Mouse (Mus musculus) adrenal gland, adult 18-20 months (tissue): Measurements from ENCODE around the gene Cpne6. TPM values are rescaled to one million over a fixed set of nuclear protein-coding genes. Genes with fewer than 3 reads are reported as not detected.

Experiments used
- DNase-seq, 2 experiments: peaks; one replicate each; pipeline ENCODE4 v3.0.0; 2021 to 2022; ENCODE audit warnings: low spot score in 2 of 2
- long read RNA-seq, 2 experiments: library from polyadenylated mRNA; stranded (forward); transcript quantifications; one replicate each; pipeline ENCODE4 v2.0.0; 2021
- total RNA-seq, 2 experiments: library from RNA; stranded (reverse); gene quantifications; 1 replicate in 1 of 2; 2 replicates in 1 of 2; pipeline ENCODE4 v1.2.3; 2021

Cpne6 gene
- total RNA-seq = under 1 TPM in 1 of 2 experiments, not detected in 1; 0.13 TPM
- long read RNA-seq, experiment 1 = 0 reads
- long read RNA-seq, experiment 2 = 0 reads

GRCm38 (mm10) chr14:55510125-55510731 is at the start of gene Cpne6:
Gene Cpne6, plus strand, starts transcription at chr14:55510445.
- DNase-seq = no peak

GRCm38 (mm10) chr14:55461757-55462156 is 48.5 kb upstream of the Cpne6 start:
- DNase-seq = no peak

- DNase-seq = no peak
Observed at GRCm38 (mm10) chr14:55466481-55466880, 43.8 kb upstream of the Cpne6 start.

- no peak for DNase-seq
Observed at GRCm38 (mm10) chr14:55467108-55467507, 43.1 kb upstream of the Cpne6 start.

GRCm38 (mm10) chr14:55468301-55468741 is 41.9 kb upstream of the Cpne6 start:
- DNase-seq = no peak

- DNase-seq = no peak
Observed at GRCm38 (mm10) chr14:55469041-55469440, 41.2 kb upstream of the Cpne6 start.

GRCm38 (mm10) chr14:55469821-55470220 is 40.4 kb upstream of the Cpne6 start:
- DNase-seq = no peak

GRCm38 (mm10) chr14:55470806-55471205 is 39.4 kb upstream of the Cpne6 start:
- DNase-seq = no peak

- DNase-seq = no peak
Observed at GRCm38 (mm10) chr14:55475654-55476053, 34.6 kb upstream of the Cpne6 start.

GRCm38 (mm10) chr14:55477421-55477820 is 32.8 kb upstream of the Cpne6 start:
- DNase-seq = no peak

- no peak for DNase-seq
Observed at GRCm38 (mm10) chr14:55477829-55478228, 32.4 kb upstream of the Cpne6 start.

GRCm38 (mm10) chr14:55478651-55479599 is 31.3 kb upstream of the Cpne6 start, which contains the start of gene Dhrs4:
Gene Dhrs4, plus strand, starts transcription at chr14:55478758.
- peak; percentile 69 to 70 for DNase-seq

- no peak for DNase-seq
Observed at GRCm38 (mm10) chr14:55479629-55480028, 30.6 kb upstream of the Cpne6 start.

GRCm38 (mm10) chr14:55484430-55485085 is 25.7 kb upstream of the Cpne6 start:
- DNase-seq = no peak

- DNase-seq = no peak
Observed at GRCm38 (mm10) chr14:55486836-55487235, 23.4 kb upstream of the Cpne6 start.

GRCm38 (mm10) chr14:55490361-55491201 is 19.7 kb upstream of the Cpne6 start, which contains the start of gene Carmil3:
Gene Carmil3, plus strand, starts transcription at chr14:55490651.
- peak; percentile 44 to 61 for DNase-seq

GRCm38 (mm10) chr14:55491291-55491833 is 18.9 kb upstream of the Cpne6 start:
- DNase-seq = peak; percentile 42 to 56

GRCm38 (mm10) chr14:55492103-55492502 is 18.1 kb upstream of the Cpne6 start:
- DNase-seq = no peak

- no peak for DNase-seq
Observed at GRCm38 (mm10) chr14:55495509-55496240, 14.6 kb upstream of the Cpne6 start.
